Mouse (Mus musculus) cerebellum, adult 2 months (tissue): Measurements from ENCODE around the gene Zzef1.

Experiments used
- CTCF ChIP-seq: fragments of 200-500 bp; IDR thresholded peaks from 2 replicates; pipeline ENCODE4 v1.5.1; 2011; ENCODE audit warnings: low read depth, mild to moderate bottlenecking, control low read depth, low read length, moderate library complexity, borderline replicate concordance; ENCODE audit not compliant: insufficient read depth
- POLR2A ChIP-seq: fragments of 200-500 bp; IDR thresholded peaks from 2 replicates; pipeline ENCODE4 v1.6.1; 2011; ENCODE audit warnings: low read length, control low read depth, borderline replicate concordance; ENCODE audit not compliant: insufficient read depth

DNA sequence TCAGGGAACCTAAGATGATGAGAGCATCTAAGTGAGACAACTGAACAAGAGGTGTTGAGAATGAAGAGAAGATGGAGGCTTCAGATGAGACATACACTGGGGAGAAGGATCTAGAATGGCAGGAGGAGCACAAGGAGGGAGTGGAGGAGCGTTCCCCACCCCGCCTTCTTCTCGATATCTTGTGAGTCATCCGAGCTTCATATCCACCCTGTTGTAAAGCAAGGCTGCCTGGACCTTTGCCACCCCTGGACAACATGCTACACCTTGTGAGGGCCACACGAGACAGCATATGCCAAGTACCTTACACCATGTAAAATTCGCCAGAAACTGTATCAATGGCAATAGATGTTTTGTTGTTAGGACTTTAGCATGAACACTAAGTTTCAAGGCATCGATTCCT, 25.0 kb downstream of the Zzef1 start:
- no peak for TF ChIP-seq POLR2A
- TF ChIP-seq CTCF, result no peak
